Mouse (Mus musculus): ENCODE results near the gene Etl4. TPM values are rescaled to one million over a fixed set of nuclear protein-coding genes. Genes with fewer than 3 reads are reported as not detected.
"Not testable (repeated sequence)": the region's sequence is repeated elsewhere in the genome, so short reads cannot be mapped to it uniquely, and the experiment has no call there.

Etl4 gene
- total RNA-seq, 1 experiment, result 50.8 TPM

GRCm38 (mm10) chr2:20167566-20167965 is 258.0 kb downstream of the Etl4 start:
- no peak overlapping the region for H3K27ac ChIP-seq (ENCODE audit: insufficient read depth, low read depth, low read length, poor library complexity, severe bottlenecking)
- H3K9me3 ChIP-seq (ENCODE audit: control insufficient read depth, insufficient read depth, low read depth, low read length), result no peaks in the 10 kb centered on the region
- in situ Hi-C loops (cut with MboI; ENCODE audit: low sequenced_read_pairs in 2 of 2, unreplicated experiment in 2 of 2), result no loop called here
- no peak for DNase-seq (ENCODE audit: low read depth, low spot score)
- H3K4me3 ChIP-seq (ENCODE audit: insufficient read depth in 1 of 2, low read depth in 1 of 2, low read length in 2 of 2, poor library complexity in 1 of 2, severe bottlenecking in 1 of 2), result no peak overlapping the region
- no peak overlapping the region for H3K9ac ChIP-seq (ENCODE audit: insufficient read depth, low read depth, low read length, poor library complexity, severe bottlenecking)
- no peaks in the 10 kb centered on the region for H3K4me1 ChIP-seq (ENCODE audit: control insufficient read depth in 2 of 2, insufficient read depth in 2 of 2, low read length in 2 of 2, poor library complexity in 1 of 2)
- H3K36me3 ChIP-seq (ENCODE audit: control insufficient read depth, insufficient read depth, low read length, poor library complexity, severe bottlenecking), result no peaks in the 10 kb centered on the region
- TF ChIP-seq MAFK (IDR thresholded peaks at IDR 0.05; ENCODE audit: insufficient read depth, low read depth, low read length) (no peak), HCFC1 (IDR thresholded peaks at IDR 0.05; ENCODE audit: borderline replicate concordance, insufficient read depth, low read length) (no peak), CHD2 (IDR thresholded peaks at IDR 0.05; ENCODE audit: low read depth, low read length) (no peak), ZC3H11A (IDR thresholded peaks at IDR 0.05; ENCODE audit: borderline replicate concordance, low read depth, low read length) (no peak), ZNF384 (IDR thresholded peaks at IDR 0.05; ENCODE audit: low read depth, low read length) (no peak)

- H3K9ac ChIP-seq (ENCODE audit: insufficient read depth, low read depth, low read length, poor library complexity, severe bottlenecking), result no peak overlapping the region
- no peaks in the 10 kb centered on the region for H3K9me3 ChIP-seq (ENCODE audit: control insufficient read depth, insufficient read depth, low read depth, low read length)
- no peaks in the 10 kb centered on the region for H3K36me3 ChIP-seq (ENCODE audit: control insufficient read depth, insufficient read depth, low read length, poor library complexity, severe bottlenecking)
- no peak for TF ChIP-seq MAFK (IDR thresholded peaks at IDR 0.05; ENCODE audit: insufficient read depth, low read depth, low read length)
- TF ChIP-seq HCFC1 (IDR thresholded peaks at IDR 0.05; ENCODE audit: borderline replicate concordance, insufficient read depth, low read length), result no peak
- no peak for TF ChIP-seq ZC3H11A (IDR thresholded peaks at IDR 0.05; ENCODE audit: borderline replicate concordance, low read depth, low read length)
- no peak for TF ChIP-seq ZNF384 (IDR thresholded peaks at IDR 0.05; ENCODE audit: low read depth, low read length)
- TF ChIP-seq CHD2 (IDR thresholded peaks at IDR 0.05; ENCODE audit: low read depth, low read length), result no peak
- no peaks in the 10 kb centered on the region for H3K4me1 ChIP-seq (ENCODE audit: control insufficient read depth in 2 of 2, insufficient read depth in 2 of 2, low read length in 2 of 2, poor library complexity in 1 of 2)
- DNase-seq (ENCODE audit: low read depth, low spot score), result no peak
- H3K4me3 ChIP-seq (ENCODE audit: insufficient read depth in 1 of 2, low read depth in 1 of 2, low read length in 2 of 2, poor library complexity in 1 of 2, severe bottlenecking in 1 of 2), result no peak overlapping the region
- in situ Hi-C loops (cut with MboI; ENCODE audit: low sequenced_read_pairs in 2 of 2, unreplicated experiment in 2 of 2), result no loop called here
- no peak overlapping the region for H3K27ac ChIP-seq (ENCODE audit: insufficient read depth, low read depth, low read length, poor library complexity, severe bottlenecking)
Measured at GRCm38 (mm10) chr2:20168156-20168555, 258.6 kb downstream of the Etl4 start.

GRCm38 (mm10) chr2:20176456-20177184 is 267.0 kb downstream of the Etl4 start:
- Histone ChIP-seq H3K4me3 (ENCODE audit: insufficient read depth in 1 of 2, low read depth in 1 of 2, low read length in 2 of 2, poor library complexity in 1 of 2, severe bottlenecking in 1 of 2) (0 out of 4 replicates have a peak overlapping the region, but pooled peaks of 1 of the 2 experiments have one; percentile 0), H3K9ac (ENCODE audit: insufficient read depth, low read depth, low read length, poor library complexity, severe bottlenecking) (peak overlapping the region; percentile 31), H3K27ac (ENCODE audit: insufficient read depth, low read depth, low read length, poor library complexity, severe bottlenecking) (peak overlapping the region; percentile 95), H3K9me3 (ENCODE audit: control insufficient read depth, insufficient read depth, low read depth, low read length) (peaks cover 11% of the 10 kb centered on the region)
- peak; percentile 69 for DNase-seq (ENCODE audit: low read depth, low spot score)
- H3K36me3 ChIP-seq (ENCODE audit: control insufficient read depth, insufficient read depth, low read length, poor library complexity, severe bottlenecking); H3K4me1 ChIP-seq (ENCODE audit: control insufficient read depth in 2 of 2, insufficient read depth in 2 of 2, low read length in 2 of 2, poor library complexity in 1 of 2); in situ Hi-C loops (cut with MboI; ENCODE audit: low sequenced_read_pairs in 2 of 2, unreplicated experiment in 2 of 2): not testable (repeated sequence)

GRCm38 (mm10) chr2:20177236-20177635 is 267.7 kb downstream of the Etl4 start:
- H3K4me1 ChIP-seq (ENCODE audit: control insufficient read depth in 2 of 2, insufficient read depth in 2 of 2, low read length in 2 of 2, poor library complexity in 1 of 2); H3K9ac ChIP-seq (ENCODE audit: insufficient read depth, low read depth, low read length, poor library complexity, severe bottlenecking); in situ Hi-C loops (cut with MboI; ENCODE audit: low sequenced_read_pairs in 2 of 2, unreplicated experiment in 2 of 2); H3K4me3 ChIP-seq (ENCODE audit: insufficient read depth in 1 of 2, low read depth in 1 of 2, low read length in 2 of 2, poor library complexity in 1 of 2, severe bottlenecking in 1 of 2); H3K36me3 ChIP-seq (ENCODE audit: control insufficient read depth, insufficient read depth, low read length, poor library complexity, severe bottlenecking): not testable (repeated sequence)
- DNase-seq (ENCODE audit: low read depth, low spot score), result peak; percentile 28
- H3K27ac ChIP-seq (ENCODE audit: insufficient read depth, low read depth, low read length, poor library complexity, severe bottlenecking), result peak overlapping the region; percentile 38; the same call in 1 of the 2 replicates
- H3K9me3 ChIP-seq (ENCODE audit: control insufficient read depth, insufficient read depth, low read depth, low read length), result peaks cover 16% of the 10 kb centered on the region

GRCm38 (mm10) chr2:20180561-20180960 is 271.0 kb downstream of the Etl4 start:
- H3K36me3 ChIP-seq (ENCODE audit: control insufficient read depth, insufficient read depth, low read length, poor library complexity, severe bottlenecking); H3K4me3 ChIP-seq (ENCODE audit: insufficient read depth in 1 of 2, low read depth in 1 of 2, low read length in 2 of 2, poor library complexity in 1 of 2, severe bottlenecking in 1 of 2); DNase-seq (ENCODE audit: low read depth, low spot score); in situ Hi-C loops (cut with MboI; ENCODE audit: low sequenced_read_pairs in 2 of 2, unreplicated experiment in 2 of 2); H3K9ac ChIP-seq (ENCODE audit: insufficient read depth, low read depth, low read length, poor library complexity, severe bottlenecking); H3K4me1 ChIP-seq (ENCODE audit: control insufficient read depth in 2 of 2, insufficient read depth in 2 of 2, low read length in 2 of 2, poor library complexity in 1 of 2): not testable (repeated sequence)
- Histone ChIP-seq H3K27ac (ENCODE audit: insufficient read depth, low read depth, low read length, poor library complexity, severe bottlenecking) (peak overlapping the region; percentile 56; the same call in 1 of the 2 replicates), H3K9me3 (ENCODE audit: control insufficient read depth, insufficient read depth, low read depth, low read length) (peaks cover 16% of the 10 kb centered on the region)

GRCm38 (mm10) chr2:20187223-20187622 is 277.6 kb downstream of the Etl4 start:
- H3K9me3 ChIP-seq (ENCODE audit: control insufficient read depth, insufficient read depth, low read depth, low read length); H3K4me1 ChIP-seq (ENCODE audit: control insufficient read depth in 2 of 2, insufficient read depth in 2 of 2, low read length in 2 of 2, poor library complexity in 1 of 2); H3K4me3 ChIP-seq (ENCODE audit: insufficient read depth in 1 of 2, low read depth in 1 of 2, low read length in 2 of 2, poor library complexity in 1 of 2, severe bottlenecking in 1 of 2); DNase-seq (ENCODE audit: low read depth, low spot score); H3K36me3 ChIP-seq (ENCODE audit: control insufficient read depth, insufficient read depth, low read length, poor library complexity, severe bottlenecking); in situ Hi-C loops (cut with MboI; ENCODE audit: low sequenced_read_pairs in 2 of 2, unreplicated experiment in 2 of 2); H3K9ac ChIP-seq (ENCODE audit: insufficient read depth, low read depth, low read length, poor library complexity, severe bottlenecking); H3K27ac ChIP-seq (ENCODE audit: insufficient read depth, low read depth, low read length, poor library complexity, severe bottlenecking): not testable (repeated sequence)

All from ES-E14 (cell line).